Mouse (Mus musculus): ENCODE measurements around the gene Tmprss9.
A peak's percentile ranks its signal among the peaks of the same experiment; 100 is the strongest.

Tmprss9 gene

DNA sequence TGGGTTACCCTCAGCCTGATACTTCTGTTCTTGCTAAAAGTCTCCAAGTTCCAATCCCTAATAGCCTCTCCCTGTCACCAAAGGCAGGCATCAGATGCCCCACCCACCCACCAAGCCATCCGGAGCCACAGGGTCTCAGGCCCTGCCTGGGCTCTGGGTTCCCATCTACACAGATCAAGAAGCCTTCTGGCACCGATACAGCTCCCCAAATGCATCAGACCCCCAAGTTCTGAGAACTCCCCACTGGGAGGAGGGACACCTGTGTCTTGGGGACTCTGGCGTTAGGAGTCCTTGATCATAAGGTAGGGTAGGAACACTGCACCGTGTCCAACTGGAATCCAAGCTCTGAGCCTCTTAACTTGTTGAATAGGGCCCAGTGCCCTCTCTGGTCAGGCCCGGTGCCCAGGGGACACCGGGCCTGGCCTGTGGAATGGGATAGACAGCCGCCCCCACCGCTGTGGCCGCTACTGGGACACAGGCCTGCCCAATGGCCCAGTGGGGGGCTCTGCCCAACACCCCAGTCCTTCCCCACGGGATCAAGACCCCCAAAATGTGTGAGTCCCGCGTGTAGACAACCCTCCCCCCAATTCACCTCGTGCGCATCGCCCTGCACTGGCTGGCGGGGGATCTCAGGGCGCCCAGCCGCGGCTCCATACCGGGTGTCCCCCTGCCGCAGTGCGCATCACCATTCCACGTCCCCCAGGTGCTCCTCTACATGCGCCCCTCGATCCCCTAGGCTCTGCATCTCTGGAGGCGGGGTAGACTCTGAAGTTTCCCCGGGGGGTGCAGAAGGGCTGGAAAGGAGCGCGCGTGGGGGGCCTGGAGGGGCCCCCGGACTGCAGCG, 28.3 kb upstream of the Tmprss9 start:
- peak; percentile 76 for DNase-seq

DNA sequence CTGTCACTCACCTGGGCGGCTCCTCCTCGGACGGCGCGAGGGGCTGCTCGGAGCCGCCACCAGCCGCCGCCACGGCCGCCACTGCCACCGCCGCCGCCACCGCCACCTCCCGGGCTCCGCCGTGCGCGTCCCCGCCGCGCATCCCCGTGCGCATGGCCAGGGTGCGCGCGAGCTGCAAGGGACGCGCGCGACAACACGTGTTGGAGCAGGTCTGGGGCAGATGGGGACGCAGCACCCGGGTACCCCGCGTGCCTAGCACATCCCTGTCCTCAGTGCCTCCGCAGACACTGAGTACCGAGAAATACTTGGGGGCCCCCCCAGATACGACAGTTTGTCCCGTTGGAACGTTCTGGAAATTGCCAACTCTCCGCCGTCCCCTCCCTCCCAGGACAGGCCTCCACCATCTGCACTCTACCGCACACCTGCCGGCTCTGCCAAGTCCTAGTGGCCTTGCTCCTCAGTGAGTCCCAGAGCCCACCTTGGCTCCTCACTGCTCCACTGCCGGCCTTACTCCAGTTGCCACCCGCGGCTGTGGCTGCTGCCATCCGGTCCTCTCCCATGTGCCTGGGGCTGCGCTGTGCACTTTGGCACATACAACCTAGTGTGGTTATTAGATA, 27.6 kb upstream of the Tmprss9 start, which contains the start of gene Lingo3:
Gene Lingo3, minus strand, starts transcription at position 109 of the 617 bp plus-strand sequence.
- DNase-seq: peak; percentile 86

DNA sequence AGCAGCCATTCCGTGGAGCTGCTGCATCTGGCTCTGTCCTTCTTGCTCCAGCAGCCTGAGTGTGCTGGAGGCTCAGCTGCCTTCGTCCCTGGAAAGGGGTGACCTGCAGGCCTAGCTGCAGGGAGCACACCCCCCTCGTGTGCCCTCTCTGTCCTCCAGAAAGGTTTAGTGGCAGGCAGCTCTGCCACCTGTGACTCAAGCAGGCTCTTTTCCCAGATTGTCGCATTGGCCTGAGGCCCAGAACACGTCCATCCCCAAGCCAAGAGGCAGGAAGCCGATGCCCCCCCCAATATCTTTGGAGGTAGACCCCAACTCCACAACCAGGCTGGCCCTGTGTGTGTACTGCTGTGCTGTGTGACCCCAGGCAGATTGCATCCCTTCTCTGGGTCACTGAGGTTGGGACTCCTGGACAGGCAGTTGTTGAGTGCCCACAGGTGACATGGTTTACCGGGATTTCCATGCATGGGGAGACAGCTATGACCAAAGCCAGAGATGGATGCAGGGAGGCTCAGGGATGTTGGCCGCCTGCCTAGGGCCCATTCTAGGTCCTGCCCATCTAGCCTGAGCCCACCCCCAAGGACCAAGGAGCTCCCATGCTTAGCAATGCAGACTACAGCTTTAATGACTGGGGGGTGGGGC, 26.5 kb upstream of the Tmprss9 start:
- peak; percentile 72 for DNase-seq

DNA sequence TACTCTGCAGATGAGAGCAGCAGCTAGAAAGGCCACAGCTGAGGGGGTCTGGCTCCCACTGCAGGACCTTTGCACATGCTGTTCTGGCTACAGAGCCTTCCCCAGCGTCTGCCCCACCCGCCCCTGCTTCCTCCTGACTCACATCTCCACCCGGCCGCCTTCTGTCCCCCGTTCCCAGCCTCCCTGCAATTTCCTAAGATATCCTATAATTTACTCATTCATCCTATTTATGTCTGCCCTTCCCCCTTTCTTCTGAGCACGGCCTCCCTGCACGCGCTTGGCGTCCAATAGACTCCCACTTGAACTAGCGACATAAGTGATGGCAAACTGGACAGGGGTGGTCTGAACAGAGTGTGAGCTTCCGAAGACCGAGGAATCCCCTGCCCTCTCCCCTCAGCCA, 25.9 kb upstream of the Tmprss9 start:
- no peak for DNase-seq

DNA sequence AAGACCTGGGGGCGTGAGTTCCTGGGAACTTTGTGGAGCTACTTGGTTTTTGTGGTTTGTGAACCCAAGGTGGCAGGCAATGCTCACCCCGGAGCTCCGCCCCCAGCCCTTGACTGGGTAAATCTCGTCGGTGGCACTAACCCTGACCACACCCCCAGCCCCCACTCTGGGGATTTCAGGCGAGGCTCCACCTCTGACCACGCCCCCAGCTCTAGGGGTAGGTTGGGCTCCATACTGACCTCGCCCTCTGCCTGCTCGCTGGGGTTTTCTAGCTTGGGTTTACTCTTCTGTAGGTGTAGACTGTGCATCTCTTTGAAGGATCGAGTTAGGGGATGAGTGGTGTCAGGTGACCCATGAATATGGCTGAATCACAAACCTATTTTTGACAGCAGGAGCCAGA, 23.1 kb upstream of the Tmprss9 start:
- no peak for DNase-seq

DNA sequence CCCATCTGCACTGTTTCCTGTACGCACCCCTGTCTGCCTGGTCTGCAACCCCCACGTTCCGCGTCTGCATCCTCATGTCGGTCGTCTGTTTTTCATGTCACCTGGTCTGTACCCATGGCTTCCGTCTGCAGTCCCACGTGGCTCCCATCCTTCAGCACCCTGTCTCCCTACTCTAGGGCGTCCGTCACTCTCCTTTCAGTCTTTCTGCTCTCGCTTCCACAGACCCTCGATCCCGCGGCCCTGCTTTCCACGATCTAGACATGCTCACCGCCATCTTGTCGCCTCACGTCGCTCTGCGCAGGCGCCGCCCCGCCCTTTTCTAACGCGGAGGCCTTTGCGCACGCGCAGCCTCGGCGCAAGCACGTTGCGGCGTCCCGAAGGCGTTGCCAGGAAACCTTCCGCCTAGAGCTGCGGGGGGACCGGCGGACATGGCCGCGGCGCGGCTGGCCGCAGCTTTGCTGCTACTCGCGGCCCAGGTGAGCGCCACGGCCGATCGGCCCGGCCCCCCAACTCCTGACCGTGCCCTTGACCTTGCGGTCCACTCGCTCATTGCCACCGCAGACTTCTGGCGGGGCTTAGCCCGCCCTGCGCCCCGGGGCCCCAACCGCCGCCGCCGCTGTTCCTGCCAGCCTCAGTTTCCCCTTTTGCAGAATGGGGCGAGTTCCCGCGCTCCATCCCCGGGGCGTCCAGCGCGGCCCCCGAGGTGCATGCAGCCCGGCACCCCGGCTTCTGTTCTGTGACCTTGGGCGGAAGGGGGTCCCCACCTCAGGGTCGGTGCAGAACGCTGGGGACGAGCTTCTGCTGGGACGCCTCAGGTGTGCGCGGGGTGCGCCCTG, 16.5 kb upstream of the Tmprss9 start, which contains the start of the genes Lsm7 and Sppl2b:
Gene Lsm7, minus strand, starts transcription at position 297 of the 836 bp plus-strand sequence.
Gene Sppl2b, plus strand, starts transcription at position 363 of the 836 bp plus-strand sequence.
- peak; percentile 96 for DNase-seq

DNA sequence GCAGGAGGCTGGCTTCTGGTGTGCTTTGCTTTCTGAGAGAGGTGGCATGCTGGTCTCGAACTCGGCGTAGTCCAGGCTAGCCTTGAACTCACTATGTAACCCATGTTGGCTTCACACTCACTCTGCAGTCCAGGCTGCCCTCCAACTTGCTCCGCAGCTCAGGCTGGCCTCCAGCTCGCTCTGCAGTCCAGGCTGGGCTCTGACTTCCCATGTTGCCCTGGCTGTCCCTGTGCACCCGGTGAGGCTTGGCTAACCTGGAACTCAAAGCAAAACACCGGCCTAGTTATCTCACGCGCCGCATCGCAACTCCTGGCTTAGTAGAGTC, 15.9 kb upstream of the Tmprss9 start:
- peak; percentile 78 for DNase-seq

DNA sequence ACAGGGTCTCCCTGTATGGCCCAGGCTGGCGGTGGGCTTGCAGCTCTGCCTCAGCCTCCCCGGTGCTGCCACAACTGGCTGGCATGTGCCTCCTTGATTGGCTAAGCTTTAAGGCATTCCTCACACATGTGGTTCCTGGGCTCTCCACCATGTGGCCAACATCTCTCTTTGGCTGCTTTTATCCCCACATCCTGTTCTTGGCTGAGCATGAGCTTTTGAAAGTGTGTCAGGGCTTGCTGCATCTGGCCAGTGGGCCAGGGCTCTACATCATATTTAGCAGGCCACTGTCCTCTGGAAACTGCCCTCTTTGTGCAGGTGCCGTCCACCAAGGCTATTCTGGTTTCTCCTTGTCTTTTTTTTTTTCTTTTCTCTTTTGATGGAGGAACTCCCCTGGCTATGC, 15.4 kb upstream of the Tmprss9 start:
- DNase-seq: no peak

DNA sequence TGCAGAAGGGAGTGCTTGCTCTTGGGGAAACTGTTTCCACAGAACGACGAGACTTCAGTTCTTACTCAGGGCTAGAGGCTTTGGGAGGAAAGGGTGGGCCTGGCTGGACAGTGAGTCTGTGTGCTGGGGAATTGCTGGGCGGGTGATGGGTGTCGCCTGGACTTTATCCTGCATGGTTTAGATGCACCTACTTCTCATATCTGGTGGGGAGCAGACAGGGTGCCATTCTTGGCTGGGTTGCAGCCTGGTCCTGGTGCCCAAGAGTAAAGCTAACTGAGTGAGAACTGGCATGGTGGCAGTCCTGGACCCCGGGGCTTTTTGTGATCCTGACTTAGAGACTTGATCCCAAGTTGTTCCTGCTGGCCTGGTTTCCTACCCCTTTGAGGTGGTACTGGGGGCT, 14.7 kb upstream of the Tmprss9 start:
- no peak for DNase-seq

DNA sequence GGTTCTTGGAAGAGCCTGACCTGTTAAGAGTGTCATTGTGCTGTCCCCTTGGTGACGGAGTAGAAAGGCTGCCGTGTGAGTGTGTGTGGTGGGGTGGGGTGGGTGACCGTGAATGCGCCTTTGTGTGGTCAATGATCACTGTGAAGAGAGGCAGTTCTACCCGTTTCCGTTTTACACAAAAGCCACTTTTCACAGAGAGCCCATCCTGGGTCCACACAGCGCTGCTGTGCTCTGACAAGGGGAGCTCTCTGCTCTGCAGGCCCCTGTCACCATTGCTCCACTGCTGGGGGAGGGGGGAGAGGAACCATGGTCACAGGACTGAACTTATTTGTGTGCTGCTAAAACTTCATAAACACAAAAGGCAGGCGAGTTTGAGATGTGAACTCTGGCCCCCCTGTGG, 14.3 kb upstream of the Tmprss9 start:
- DNase-seq: no peak

DNA sequence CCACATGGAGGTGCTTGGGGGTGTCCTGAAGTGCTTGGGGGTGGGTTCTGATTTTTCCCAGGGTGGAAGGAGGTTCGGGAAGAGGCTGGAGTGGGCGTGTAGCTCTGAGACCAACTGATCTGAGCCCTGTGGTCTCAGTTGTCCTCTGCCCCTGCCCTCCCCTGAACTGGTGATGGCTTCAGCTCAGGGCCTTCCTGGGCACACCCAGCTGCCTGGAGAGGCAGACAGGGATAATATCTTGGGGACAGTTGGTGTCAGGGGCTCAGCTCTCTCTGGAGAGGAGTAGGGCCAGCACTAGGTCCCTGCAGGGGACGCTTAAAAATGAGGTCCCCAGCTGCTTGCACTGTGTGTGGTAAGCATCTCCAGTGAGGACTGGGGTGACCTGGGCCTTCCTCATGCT, 13.8 kb upstream of the Tmprss9 start:
- no peak for DNase-seq

DNA sequence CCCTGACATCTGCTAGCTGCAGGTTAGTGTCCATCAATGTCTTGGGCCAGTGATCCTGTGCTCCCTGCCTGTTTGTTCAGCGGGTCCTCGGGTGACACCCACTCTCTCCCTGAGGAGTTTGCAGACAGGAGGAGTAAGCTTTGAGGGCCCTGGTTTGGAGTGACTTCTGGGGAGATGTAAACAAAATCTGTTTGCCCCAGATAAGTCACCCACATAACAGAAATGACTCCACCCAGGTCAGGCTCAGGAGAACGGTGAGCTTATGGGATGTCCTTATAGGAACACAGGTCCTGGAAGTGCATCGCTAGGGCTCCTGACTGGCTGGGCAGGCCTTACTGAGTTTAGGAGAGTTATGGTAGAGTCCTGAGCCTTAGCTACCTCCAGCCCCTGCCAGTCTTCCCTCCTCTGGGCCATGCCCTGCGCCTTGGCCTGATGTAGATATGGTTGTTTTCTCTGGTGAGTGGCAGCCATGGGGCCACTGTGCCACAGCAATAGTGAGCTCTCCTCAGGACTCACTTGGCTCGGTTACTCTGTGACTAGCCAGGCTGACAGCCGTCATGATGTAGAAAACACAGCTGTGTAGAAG, 13.2 kb upstream of the Tmprss9 start:
- no peak for DNase-seq

DNA sequence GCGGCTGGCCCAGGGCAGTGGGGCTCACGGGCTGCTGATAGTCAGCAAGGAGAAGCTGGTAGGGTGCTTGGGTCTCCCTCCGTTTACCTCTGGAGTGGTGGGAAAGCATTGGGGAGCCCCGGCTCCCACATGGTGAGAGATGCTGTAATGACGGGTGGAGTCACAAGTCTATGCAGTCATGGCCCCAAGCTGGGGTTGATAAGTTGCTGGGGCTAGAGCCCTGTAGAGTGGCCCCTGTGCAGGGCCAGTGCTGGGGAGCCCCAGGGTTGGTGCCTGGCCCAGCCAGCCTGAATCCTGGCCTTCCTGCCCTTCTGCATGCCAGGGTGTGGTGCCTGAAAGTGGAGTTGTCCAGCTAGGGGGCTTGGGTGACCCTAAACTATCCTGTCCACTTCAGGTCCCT, 9.3 kb upstream of the Tmprss9 start:
- no peak for DNase-seq

DNA sequence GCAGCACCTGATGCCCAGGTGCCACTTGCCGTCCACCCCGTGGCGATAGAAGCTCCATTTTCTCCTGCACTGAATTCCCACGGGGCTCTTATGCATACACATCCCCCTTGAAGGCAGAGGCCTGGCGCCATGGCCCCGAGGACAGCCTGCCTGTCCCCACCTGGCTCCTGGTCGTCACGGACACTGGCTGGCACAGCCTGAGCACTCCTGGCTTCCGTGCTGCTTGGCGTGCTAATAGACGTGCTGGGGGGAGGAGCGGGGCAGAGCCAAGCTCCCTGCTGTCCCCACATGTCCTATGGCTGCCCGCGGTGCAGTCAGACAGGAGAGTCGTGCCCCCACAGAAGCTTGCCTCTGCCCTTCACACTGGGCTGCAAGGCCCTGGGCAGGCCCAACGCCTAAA, 7.2 kb upstream of the Tmprss9 start:
- DNase-seq: peak; percentile 92

DNA sequence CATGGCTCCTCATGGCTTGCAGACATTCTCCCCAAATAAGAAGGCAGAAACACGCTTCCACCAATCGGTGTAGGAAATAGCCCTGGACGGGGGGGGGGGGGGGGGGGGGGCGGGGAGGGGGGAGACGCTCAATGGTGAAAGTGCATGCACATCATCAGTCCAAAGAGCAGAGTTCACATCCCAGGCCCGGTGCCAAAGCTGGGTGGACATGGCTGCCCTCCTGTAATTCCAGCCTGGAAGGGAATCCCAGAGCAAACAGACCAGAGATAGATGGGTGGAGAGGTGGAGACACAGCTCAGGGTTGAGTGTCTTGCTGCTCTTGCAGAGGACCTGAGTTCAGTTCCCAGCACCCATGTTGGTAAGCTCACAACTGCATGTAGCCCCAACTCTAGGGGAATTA, 655 bp upstream of the Tmprss9 start:
- DNase-seq: no peak

DNA sequence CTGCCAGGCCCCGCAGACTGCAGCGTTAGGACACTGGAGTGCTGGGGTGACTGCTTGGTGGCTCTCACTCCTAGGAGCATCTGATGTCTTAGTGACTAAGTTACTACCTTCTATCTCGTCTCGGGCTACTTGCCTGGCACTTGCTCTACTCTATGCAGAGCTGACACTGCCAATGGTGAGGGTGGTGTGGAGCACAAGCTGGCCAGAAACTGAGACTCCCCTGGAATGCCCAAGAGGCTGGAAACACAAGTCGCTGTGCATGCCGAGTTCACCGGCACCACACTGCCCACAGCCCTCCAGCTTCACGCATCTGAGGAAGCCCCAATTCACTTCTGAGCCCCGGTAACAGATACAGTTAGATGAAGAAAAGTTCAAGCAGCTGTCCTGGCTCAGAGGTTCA, 2.4 kb downstream of the Tmprss9 start:
- no peak for DNase-seq

DNA sequence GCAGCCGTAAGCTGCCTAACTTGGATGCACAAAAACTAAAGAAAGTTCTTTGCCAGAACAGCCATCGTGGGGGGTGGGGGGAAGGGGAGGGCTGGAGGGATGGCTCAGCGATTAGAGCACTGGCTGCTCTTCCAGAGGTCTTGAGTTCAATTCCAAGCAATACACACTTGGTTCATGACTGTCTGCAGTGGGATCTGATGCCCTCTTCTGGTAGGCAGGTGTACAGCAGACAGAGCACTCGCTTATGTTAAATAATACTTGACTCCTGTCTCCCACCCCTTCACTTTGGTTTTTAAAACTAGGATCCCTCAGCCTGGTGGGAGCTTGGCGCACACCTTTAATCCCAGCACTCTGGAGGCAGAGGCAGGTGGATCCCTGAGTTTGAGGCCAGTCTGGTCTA, 4.4 kb downstream of the Tmprss9 start:
- DNase-seq: peak; percentile 66

DNA sequence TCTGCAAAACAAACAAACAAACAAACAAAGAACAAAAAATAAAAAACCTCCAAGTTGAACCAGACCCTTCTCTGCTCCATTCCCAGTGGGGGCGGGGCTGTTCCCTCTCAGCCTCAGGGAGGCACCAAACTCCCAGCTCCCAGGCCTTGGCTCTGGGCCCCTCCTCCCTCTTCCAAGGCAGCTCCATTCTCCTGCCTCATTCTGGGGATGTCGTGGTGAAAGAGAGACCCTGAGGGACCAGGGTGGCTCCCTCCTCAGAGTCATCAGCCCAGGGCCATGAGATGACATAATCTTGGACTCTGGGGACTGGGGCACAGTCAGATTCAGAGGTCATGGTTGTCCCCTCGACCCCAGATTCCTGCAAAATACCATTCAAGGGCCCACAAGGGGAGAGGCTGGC, 4.9 kb downstream of the Tmprss9 start:
- DNase-seq: no peak

DNA sequence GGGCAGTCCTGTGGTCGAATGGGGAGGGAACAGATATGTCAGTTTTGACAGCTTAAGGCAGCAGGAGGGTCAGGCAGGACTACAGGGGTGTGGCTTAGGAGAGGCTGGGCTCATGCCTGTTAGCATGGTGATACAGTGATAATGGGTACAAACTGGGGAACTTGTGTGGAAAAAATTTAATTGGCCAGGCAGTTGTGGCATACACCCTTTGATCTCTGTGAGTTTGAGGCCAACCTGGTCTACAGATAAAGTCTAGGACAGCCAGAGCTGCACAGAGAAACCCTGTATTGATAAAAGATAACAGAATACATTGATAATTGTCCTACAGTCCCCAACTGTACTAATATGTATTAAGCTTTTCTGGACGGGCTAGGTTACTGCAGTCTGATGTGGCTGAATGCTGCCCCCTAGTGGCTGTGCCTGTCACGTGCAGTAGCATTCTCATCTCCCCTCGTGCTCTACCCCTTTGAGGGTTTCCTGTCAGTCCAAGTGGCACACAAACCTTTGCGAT, 8.5 kb downstream of the Tmprss9 start:
- DNase-seq: peak; percentile 65

DNA sequence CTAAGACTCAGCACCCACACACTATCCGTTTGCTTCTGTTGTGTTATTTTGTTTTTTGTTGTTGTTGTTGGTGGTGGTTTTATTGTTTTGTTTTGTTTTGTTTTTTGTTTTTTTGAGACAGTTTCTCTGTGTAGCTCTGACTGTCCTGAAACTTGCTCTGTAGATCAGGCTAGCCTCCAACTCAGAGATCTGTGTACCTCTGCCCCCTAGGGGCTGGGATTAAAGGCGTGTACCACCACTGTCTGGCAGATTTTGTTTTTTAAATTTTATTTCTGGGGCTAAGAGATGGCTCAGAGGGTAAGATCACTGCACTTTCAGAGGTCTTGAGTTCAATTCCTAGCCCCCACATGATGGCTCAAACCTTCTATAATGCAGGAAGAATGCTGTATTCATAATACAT, 9.3 kb downstream of the Tmprss9 start:
- no peak for DNase-seq

DNA sequence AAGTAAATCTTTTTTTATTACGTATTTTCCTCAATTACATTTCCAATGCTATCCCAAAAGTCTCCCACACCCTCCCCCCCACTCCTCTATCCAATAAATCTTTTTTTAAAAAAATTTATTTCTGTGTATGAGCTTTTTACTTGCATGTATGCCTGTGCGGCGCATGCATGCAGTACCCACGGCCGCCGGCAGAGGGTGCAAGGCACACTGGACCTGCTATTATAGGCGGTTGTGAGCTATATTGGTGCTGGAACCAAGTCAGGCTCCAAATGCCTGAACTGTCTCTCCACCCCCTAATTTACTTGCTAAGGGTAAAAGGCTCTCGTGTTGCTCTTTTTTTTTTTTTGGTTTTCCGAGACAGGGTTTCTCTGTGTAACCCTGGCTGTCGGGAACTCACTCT, 9.7 kb downstream of the Tmprss9 start:
- peak; percentile 69 for DNase-seq

DNA sequence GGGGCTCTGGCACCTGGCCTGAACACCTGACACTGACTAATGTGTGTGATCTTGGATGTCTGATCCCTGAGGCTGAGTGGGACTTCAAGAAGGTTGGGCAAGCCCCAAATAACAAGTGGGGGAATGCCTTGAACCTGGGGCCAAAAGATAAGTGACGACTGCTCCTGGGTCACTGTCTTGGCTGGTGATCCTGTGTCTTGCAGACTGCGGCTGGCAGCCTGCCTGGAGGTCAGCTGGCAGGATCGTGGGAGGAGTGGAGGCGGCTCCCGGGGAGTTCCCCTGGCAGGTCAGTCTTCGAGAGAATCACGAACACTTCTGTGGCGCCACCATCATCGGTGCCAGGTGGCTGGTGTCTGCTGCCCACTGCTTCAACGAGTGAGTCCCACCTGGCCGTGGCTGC, 15.5 kb downstream of the Tmprss9 start:
- peak; percentile 87 for DNase-seq

DNA sequence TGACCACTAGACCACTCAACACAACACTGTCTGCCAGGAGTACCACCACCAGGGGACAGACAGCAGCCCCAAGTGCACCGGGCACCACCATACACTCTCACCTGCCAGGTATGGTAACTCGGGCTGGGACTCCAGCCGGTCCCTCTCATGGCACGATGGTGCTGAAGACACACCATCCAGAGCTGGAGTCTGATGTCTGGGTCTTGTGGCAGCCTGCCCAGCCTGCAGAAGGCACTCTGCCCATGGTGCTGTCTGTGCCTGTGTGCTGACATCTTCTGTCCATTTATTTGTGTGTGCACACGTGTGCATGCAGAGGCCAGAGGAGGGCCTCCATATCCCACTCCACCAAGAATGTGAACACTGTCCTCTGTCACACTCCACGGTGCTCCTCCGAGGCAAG, 23.5 kb downstream of the Tmprss9 start:
- DNase-seq: no peak
